Mouse (Mus musculus) neural tube, embryonic 12.5 days (tissue): ENCODE data around the gene Drd1. TPM values are rescaled to one million over a fixed set of nuclear protein-coding genes. Genes with fewer than 3 reads are reported as not detected.
A peak's percentile ranks its signal among the peaks of the same experiment; 100 is the strongest.

Experiments used
- ATAC-seq: fragments of 200-750 bp; cut with Nextera tagmentation; 2 replicates; pipeline ENCODE4 v1.8.0; 2017; ENCODE audit warnings: low read depth, mild to moderate bottlenecking, moderate TSS enrichment, moderate library complexity; ENCODE audit not compliant: low FRiP score
- H3K27ac ChIP-seq: fragments of 300-500 bp; sonication (generic); 2 replicates; pipeline ENCODE4 v1.5.1; 2016
- H3K27me3 ChIP-seq: fragments of 300-500 bp; sonication (generic); replicated peaks from 2 replicates; pipeline ENCODE4 v1.6.1; 2016; ENCODE audit warnings: mild to moderate bottlenecking
- H3K36me3 ChIP-seq: fragments of 300-500 bp; sonication (generic); 2 replicates; pipeline ENCODE4 v1.6.1; 2016; ENCODE audit warnings: mild to moderate bottlenecking
- H3K4me1 ChIP-seq: fragments of 300-500 bp; sonication (generic); 2 replicates; pipeline ENCODE4 v1.6.1; 2016
- H3K4me2 ChIP-seq: fragments of 300-500 bp; sonication (generic); replicated peaks from 2 replicates; pipeline ENCODE4 v1.6.1; 2016; ENCODE audit warnings: mild to moderate bottlenecking
- H3K4me3 ChIP-seq: fragments of 300-500 bp; sonication (generic); 2 replicates; pipeline ENCODE4 v1.5.1; 2016
- H3K9ac ChIP-seq: fragments of 300-500 bp; sonication (generic); 2 replicates; pipeline ENCODE4 v1.6.1; 2016; ENCODE audit warnings: mild to moderate bottlenecking
- H3K9me3 ChIP-seq: fragments of 300-500 bp; sonication (generic); 2 replicates; pipeline ENCODE4 v1.6.1; 2016; ENCODE audit warnings: mild to moderate bottlenecking
- WGBS: fragments of 180-500 bp; shearing (Covaris S2); methylation state at CpG from one replicate; pipeline ENCODE4 v1.1.7; 2016; 5-methylcytosine and 5-hydroxymethylcytosine counted together
- polyA plus RNA-seq: library from polyadenylated mRNA; unstranded; fragments of >200 nt; fragmentation: Nextera tagmentation; extraction: Ambion mirVana; gene quantifications from 2 replicates; pipeline ENCODE4 v1.2.1, GENCODE M21; 2016

The Drd1 gene
- 0.53 and 0.75 TPM in 2 replicates for polyA plus RNA-seq

GRCm38 (mm10) chr13:54055448-54055861 lies at the start of gene Drd1:
Gene Drd1 (minus strand): TSS chr13:54055705.
- Histone ChIP-seq H3K27ac (no peak within 1 kb of the TSS), H3K9ac (peak within 1 kb of the TSS; percentile 51), H3K9me3 (no peaks in the 10 kb centered on the region), H3K4me1 (peaks cover 10% of the 10 kb centered on the region), H3K4me3 (peak within 1 kb of the TSS; percentile 47), H3K4me2 (peak within 1 kb of the TSS; percentile 94), H3K27me3 (peaks cover 19% of the 10 kb centered on the region), H3K36me3 (no peaks in the 10 kb centered on the region)
- ATAC-seq, result peak; percentile 68
- under 1% methylated on average over 31 of the region's 31 CpGs for WGBS

GRCm38 (mm10) chr13:54103866-54104265 lies 48.4 kb upstream of the Drd1 start:
- ATAC-seq, result no peak

GRCm38 (mm10) chr13:54103271-54103670 lies 47.8 kb upstream of the Drd1 start:
- Histone ChIP-seq H3K27ac (no peak overlapping the region), H3K4me3 (no peak overlapping the region), H3K36me3 (peaks cover 34% of the 10 kb centered on the region), H3K4me1 (no peaks in the 10 kb centered on the region), H3K9me3 (no peaks in the 10 kb centered on the region), H3K9ac (no peak overlapping the region), H3K27me3 (no peaks in the 10 kb centered on the region), H3K4me2 (no peak overlapping the region)
- no peak for ATAC-seq
- 94% methylated on average over 3 of the region's 3 CpGs for WGBS

More at GRCm38 (mm10) chr13:54103866-54104265, 48.4 kb upstream of the Drd1 start:
- Histone ChIP-seq H3K27me3 (no peaks in the 10 kb centered on the region), H3K4me1 (no peaks in the 10 kb centered on the region), H3K4me2 (no peak overlapping the region), H3K9me3 (no peaks in the 10 kb centered on the region), H3K36me3 (peaks cover 32% of the 10 kb centered on the region), H3K27ac (no peak overlapping the region), H3K4me3 (no peak overlapping the region), H3K9ac (no peak overlapping the region)
- WGBS, result 88% methylated on average over 10 of the region's 10 CpGs

GRCm38 (mm10) chr13:54102061-54102460 lies 46.6 kb upstream of the Drd1 start:
- ATAC-seq, result no peak

GRCm38 (mm10) chr13:54101031-54101820 lies 45.7 kb upstream of the Drd1 start:
- Histone ChIP-seq H3K27ac (no peak overlapping the region), H3K4me2 (no peak overlapping the region), H3K4me3 (no peak overlapping the region), H3K9me3 (no peaks in the 10 kb centered on the region), H3K27me3 (no peaks in the 10 kb centered on the region), H3K4me1 (no peaks in the 10 kb centered on the region), H3K36me3 (peaks cover 45% of the 10 kb centered on the region), H3K9ac (no peak overlapping the region)
- no peak for ATAC-seq
- WGBS, result 94% methylated on average over 15 of the region's 15 CpGs

More at GRCm38 (mm10) chr13:54102061-54102460, 46.6 kb upstream of the Drd1 start:
- no peak overlapping the region for H3K4me2 ChIP-seq
- H3K27ac ChIP-seq, result no peak overlapping the region
- H3K27me3 ChIP-seq, result no peaks in the 10 kb centered on the region
- H3K4me1 ChIP-seq, result no peaks in the 10 kb centered on the region
- H3K9ac ChIP-seq, result no peak overlapping the region
- no peak overlapping the region for H3K4me3 ChIP-seq
- no peaks in the 10 kb centered on the region for H3K9me3 ChIP-seq
- 95% methylated on average over 3 of the region's 3 CpGs for WGBS
- peaks cover 44% of the 10 kb centered on the region for H3K36me3 ChIP-seq

GRCm38 (mm10) chr13:54097797-54098196 lies 42.3 kb upstream of the Drd1 start:
- 92% methylated on average over 6 of the region's 6 CpGs for WGBS
- no peak overlapping the region for H3K9ac ChIP-seq
- no peaks in the 10 kb centered on the region for H3K27me3 ChIP-seq
- no peak for ATAC-seq
- H3K27ac ChIP-seq, result no peak overlapping the region
- no peaks in the 10 kb centered on the region for H3K4me1 ChIP-seq
- H3K36me3 ChIP-seq, result peaks cover 58% of the 10 kb centered on the region
- no peak overlapping the region for H3K4me2 ChIP-seq
- H3K4me3 ChIP-seq, result no peak overlapping the region
- no peaks in the 10 kb centered on the region for H3K9me3 ChIP-seq

GRCm38 (mm10) chr13:54097227-54097626 lies 41.7 kb upstream of the Drd1 start:
- no peak overlapping the region for H3K9ac ChIP-seq
- H3K9me3 ChIP-seq, result no peaks in the 10 kb centered on the region
- 91% methylated on average over 4 of the region's 4 CpGs for WGBS
- no peaks in the 10 kb centered on the region for H3K4me1 ChIP-seq
- no peak overlapping the region for H3K4me2 ChIP-seq
- H3K4me3 ChIP-seq, result no peak overlapping the region
- H3K27ac ChIP-seq, result no peak overlapping the region
- no peaks in the 10 kb centered on the region for H3K27me3 ChIP-seq
- no peak for ATAC-seq
- peaks cover 61% of the 10 kb centered on the region for H3K36me3 ChIP-seq

- peaks cover 74% of the 10 kb centered on the region for H3K36me3 ChIP-seq
- H3K9ac ChIP-seq, result no peak overlapping the region
- no peaks in the 10 kb centered on the region for H3K27me3 ChIP-seq
- no peak for ATAC-seq
- H3K4me2 ChIP-seq, result no peak overlapping the region
- H3K4me1 ChIP-seq, result no peaks in the 10 kb centered on the region
- no peaks in the 10 kb centered on the region for H3K9me3 ChIP-seq
- WGBS, result 93% methylated on average over 8 of the region's 8 CpGs
- no peak overlapping the region for H3K4me3 ChIP-seq
- no peak overlapping the region for H3K27ac ChIP-seq
Measured at GRCm38 (mm10) chr13:54095721-54096120, 40.2 kb upstream of the Drd1 start.

GRCm38 (mm10) chr13:54094963-54095362 lies 39.5 kb upstream of the Drd1 start:
- no peak overlapping the region for H3K9ac ChIP-seq
- no peak overlapping the region for H3K4me3 ChIP-seq
- no peak for ATAC-seq
- H3K36me3 ChIP-seq, result peaks cover 71% of the 10 kb centered on the region
- WGBS, result 74% methylated on average over 6 of the region's 6 CpGs
- no peak overlapping the region for H3K27ac ChIP-seq
- no peaks in the 10 kb centered on the region for H3K27me3 ChIP-seq
- H3K4me2 ChIP-seq, result no peak overlapping the region
- H3K9me3 ChIP-seq, result no peaks in the 10 kb centered on the region
- H3K4me1 ChIP-seq, result no peaks in the 10 kb centered on the region

GRCm38 (mm10) chr13:54094349-54094748 lies 38.8 kb upstream of the Drd1 start:
- no peak overlapping the region for H3K9ac ChIP-seq
- H3K36me3 ChIP-seq, result peaks cover 73% of the 10 kb centered on the region
- no peaks in the 10 kb centered on the region for H3K4me1 ChIP-seq
- no peak overlapping the region for H3K4me3 ChIP-seq
- H3K27ac ChIP-seq, result no peak overlapping the region
- no peaks in the 10 kb centered on the region for H3K27me3 ChIP-seq
- 95% methylated on average over 4 of the region's 4 CpGs for WGBS
- no peak overlapping the region for H3K4me2 ChIP-seq
- ATAC-seq, result no peak
- H3K9me3 ChIP-seq, result no peaks in the 10 kb centered on the region

- H3K36me3 ChIP-seq, result peaks cover 80% of the 10 kb centered on the region
Measured at GRCm38 (mm10) chr13:54091719-54092118, 36.2 kb upstream of the Drd1 start.

GRCm38 (mm10) chr13:54085266-54085665 lies 29.8 kb upstream of the Drd1 start:
- no peak overlapping the region for H3K9ac ChIP-seq
- H3K9me3 ChIP-seq, result no peaks in the 10 kb centered on the region
- peaks cover 44% of the 10 kb centered on the region for H3K36me3 ChIP-seq
- ATAC-seq, result no peak
- H3K27me3 ChIP-seq, result no peaks in the 10 kb centered on the region
- H3K4me3 ChIP-seq, result no peak overlapping the region
- no peak overlapping the region for H3K27ac ChIP-seq
- H3K4me2 ChIP-seq, result no peak overlapping the region
- WGBS, result 94% methylated on average over 18 of the region's 18 CpGs
- no peaks in the 10 kb centered on the region; the same call in 1 of the 2 replicates for H3K4me1 ChIP-seq

More at GRCm38 (mm10) chr13:54091719-54092118, 36.2 kb upstream of the Drd1 start:
- ATAC-seq, result no peak
- Histone ChIP-seq H3K4me2 (no peak overlapping the region), H3K4me3 (no peak overlapping the region), H3K27me3 (no peaks in the 10 kb centered on the region), H3K9ac (no peak overlapping the region), H3K9me3 (no peaks in the 10 kb centered on the region), H3K4me1 (no peaks in the 10 kb centered on the region), H3K27ac (no peak overlapping the region)
- whole genome bisulfite sequencing, result 91% methylated on average over 6 of the region's 6 CpGs

- no peak for ATAC-seq
- H3K9ac ChIP-seq, result no peak overlapping the region
Measured at GRCm38 (mm10) chr13:54084826-54085225, 29.3 kb upstream of the Drd1 start.

More at GRCm38 (mm10) chr13:54084826-54085225, 29.3 kb upstream of the Drd1 start:
- Histone ChIP-seq H3K27ac (no peak overlapping the region), H3K4me3 (no peak overlapping the region), H3K9me3 (no peaks in the 10 kb centered on the region), H3K4me1 (no peaks in the 10 kb centered on the region; the same call in 1 of the 2 replicates), H3K36me3 (peaks cover 41% of the 10 kb centered on the region), H3K4me2 (no peak overlapping the region), H3K27me3 (no peaks in the 10 kb centered on the region)
- WGBS, result 89% methylated on average over 5 of the region's 5 CpGs
